Mouse (Mus musculus): ENCODE measurements around the gene Gm26661.

The Gm26661 gene

GRCm38 (mm10) chr14:7791532-7792159, at the start of gene Gm26661:
Gene Gm26661 (plus strand): TSS chr14:7791587.
- peak; percentile 42 for DNase-seq

DNA sequence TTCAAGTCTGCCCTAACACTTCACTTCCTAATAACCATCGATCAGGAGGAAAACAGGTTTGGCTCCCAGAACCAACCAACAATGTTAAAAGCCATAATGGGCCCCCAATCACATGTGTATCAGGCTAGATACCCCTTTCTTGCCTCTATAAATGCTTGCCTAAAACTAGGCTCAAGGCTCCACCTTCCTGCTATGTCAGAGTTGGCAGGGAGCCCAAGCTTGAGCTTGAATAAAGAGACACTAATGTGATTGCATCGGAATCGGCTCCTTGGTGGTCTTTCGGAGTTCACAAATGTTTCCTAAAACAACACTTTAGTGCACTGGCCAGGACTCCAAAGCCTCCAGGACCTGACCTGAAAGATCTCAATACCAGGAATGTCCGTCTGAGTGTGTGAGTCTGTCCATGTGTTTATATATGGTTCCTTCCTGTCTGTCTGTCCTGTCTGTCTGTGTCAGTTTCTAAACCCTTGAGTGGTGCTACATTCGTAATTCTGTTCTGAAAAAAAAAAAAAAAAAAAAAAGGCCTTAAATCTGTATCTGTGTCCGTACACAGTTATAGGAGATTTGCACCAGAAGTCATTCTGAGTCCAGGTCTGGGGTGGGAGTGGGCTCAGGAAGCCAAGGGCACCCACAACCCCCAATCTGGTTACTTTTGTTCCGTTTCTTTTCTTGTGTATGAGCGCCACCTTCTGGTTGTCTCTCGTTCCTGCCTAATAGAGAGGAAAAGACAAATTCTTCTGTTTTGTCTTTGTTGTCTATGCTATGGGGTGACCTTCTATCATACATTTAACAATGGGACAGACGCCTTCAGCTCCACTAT, 42.2 kb upstream of the Gm26661 start:
- peak; percentile 58 for DNase-seq

GRCm38 (mm10) chr14:7749764-7750089, 41.7 kb upstream of the Gm26661 start:
- DNase-seq = peak; percentile 20

- peak; percentile 88 for DNase-seq
These were observed 25.6 kb upstream of the Gm26661 start for GRCm38 (mm10) chr14:7765569-7766314.

GRCm38 (mm10) chr14:7773714-7774389, 17.5 kb upstream of the Gm26661 start:
- DNase-seq = peak; percentile 38

- DNase-seq = no peak
These were observed 5.3 kb upstream of the Gm26661 start for GRCm38 (mm10) chr14:7786073-7786472.

DNA sequence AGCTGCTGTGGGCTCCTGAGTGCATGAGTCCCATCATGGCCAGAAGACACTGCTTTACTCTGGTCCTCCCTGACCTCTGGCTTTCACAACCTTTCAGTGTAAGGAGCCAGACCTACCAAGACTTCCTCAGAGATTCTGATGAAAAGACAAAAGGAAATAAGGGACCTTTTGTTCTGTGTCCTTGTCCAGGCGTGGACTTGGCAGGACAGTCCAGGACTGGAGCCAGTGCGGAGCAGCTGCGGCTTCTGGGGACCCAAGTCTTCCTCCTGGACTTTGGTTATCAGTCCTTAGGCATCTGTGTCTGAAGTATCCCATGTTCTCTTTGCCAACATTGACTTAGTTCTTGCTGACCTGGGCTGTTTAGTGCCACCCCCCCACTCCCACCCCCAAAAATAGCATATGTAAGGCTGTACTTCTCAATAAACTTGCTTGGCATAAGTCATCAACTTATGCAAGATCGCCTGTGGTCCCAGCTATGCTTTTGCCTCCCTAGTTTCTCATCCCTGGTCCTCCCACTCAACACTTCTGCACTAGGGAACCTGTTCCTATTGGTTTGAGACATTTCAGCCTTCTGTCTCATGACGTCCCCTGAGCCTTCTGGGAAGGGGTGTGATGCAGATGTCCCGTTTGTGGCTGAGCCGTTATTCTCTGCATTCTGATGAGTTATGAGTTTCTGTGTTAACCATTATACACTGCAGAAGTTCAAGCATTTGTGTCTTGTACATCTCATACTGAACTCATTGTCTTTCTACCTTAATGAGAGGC, 1.9 kb upstream of the Gm26661 start:
- DNase-seq = no peak

DNA sequence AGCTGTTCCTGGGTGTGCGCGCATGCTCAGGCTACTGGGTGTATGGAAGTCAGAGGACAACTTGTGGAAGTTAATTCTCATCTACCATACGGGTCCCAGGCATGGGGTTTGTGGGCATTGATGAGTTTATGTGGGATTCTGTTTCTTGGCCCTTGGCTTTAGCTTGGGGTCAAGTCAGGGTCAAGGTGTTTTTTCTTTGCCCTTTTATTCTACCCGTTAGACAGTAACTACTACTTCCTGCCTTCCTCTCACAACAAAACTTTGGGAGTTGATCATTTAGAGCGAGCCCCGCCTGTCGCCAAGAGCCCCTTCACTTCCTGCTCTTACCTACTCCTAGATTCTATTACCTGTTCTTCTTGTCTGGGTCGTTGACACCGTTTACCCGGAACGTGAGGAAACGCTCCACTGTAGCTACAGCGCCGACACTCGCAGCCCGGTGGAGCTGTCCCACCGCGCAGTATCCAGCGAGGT, 291 bp upstream of the Gm26661 start:
- DNase-seq = no peak

DNA sequence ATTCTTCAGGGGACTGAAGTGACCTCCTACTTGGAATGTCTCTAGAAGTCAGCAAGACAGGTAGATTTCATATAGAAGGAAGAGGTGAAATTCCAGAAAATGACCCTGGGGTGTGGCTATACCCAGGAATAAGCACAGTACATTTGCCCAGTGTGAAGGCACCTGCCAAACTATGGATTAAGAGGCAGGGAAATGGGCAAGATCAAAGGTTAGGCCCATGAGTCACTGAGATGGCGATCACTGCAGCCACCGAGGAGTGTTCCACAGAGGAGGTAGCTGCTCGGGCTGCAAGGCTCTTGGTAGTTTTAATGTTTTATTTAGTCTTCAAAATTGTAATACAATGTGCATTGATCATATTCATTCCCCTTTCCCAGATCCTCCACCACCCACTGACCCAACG, 4.6 kb downstream of the Gm26661 start:
- DNase-seq = no peak

DNA sequence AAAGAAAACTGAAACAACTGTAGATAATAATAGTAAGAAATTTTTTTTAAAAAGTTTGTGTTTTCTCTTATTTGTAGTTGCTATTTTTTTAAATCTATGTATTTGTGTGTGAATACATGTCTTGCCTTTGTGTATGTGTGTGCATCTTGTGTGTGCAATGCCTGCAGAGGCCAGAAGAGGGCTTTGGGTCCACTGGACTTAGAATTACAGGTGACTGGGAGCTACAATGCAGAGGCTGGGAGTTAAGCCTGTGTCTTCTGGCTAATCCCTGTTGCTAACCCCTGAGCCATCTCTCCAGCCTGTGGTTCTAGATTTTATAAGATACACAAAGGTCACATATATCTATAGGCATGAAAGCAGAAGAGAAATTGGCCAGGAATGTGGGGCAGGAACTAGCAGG, 9.2 kb downstream of the Gm26661 start:
- DNase-seq = no peak

GRCm38 (mm10) chr14:7801831-7802230, 10.4 kb downstream of the Gm26661 start:
- peak; percentile 48 for DNase-seq

DNA sequence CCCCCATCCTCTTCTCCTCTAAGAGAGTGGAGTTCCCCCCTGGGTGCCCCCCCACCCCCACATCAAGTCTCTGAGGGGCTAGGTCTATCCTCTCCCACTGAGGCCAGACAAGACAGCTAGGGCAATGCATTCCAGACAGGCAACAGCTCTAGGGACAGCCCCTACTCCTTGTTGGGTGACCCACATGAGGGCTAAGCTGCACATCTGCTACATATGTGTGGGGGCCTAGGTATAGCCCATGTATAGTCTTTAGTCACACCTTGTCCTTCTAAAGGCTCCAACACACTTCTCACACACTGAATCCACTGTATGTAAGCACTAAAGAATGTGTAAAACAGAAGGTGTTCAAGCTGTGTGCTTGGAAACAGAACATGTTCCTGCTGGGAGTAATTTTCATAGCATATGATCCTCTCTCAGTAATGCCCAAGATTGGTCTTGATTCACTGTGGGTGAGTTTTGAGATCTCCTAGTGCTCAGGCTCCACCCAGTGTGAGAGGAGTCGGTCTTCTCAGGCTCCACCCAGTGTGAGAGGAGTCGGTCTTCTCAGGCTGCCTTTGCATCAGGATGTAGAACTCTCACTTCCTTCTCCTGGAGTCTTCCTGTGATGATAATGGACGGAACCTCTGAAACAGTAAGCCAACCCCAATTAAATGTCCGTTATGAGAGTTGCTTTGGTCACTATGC, 12.6 kb downstream of the Gm26661 start:
- no peak for DNase-seq

DNA sequence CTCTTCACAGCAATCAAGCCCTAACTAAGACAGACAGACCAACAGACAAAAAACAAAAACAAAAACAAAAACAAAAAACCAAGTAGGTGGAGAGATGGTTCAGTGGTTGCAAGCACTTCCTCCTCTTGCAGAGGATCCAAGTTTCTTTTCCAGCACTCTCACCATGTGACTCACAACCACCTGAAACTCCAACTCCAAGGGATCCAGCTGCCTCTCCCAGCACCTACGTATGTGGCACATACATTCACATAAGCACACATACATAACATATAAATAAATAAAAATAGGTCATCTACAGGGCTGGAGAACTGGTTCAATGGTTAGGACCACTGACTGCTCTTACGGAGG, 13.1 kb downstream of the Gm26661 start:
- no peak for DNase-seq

GRCm38 (mm10) chr14:7807711-7808110, 16.3 kb downstream of the Gm26661 start:
- DNase-seq = no peak

DNA sequence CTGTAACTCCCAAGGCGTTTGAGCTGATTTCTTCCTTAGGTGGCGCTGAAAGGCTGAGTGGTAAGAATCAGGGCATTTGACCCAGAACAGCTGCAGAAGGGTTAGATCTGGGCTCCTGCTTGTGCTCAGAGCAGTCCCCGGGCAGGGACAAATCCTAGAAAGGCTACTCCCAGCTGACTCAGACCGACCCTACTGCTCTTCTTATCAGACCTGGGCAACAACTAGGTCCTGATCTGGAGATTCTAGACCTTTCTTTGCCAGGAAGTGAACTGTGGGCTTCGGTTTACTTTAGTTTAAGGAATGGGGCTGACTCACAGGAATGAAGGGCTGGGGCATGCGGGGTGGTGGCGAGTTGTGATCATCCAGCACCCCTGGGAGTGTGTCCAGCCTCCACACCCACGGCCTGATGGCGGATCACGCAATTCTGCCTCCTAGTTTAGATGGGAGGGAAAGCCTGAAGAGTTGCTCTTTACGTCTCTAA, 17.2 kb downstream of the Gm26661 start:
- DNase-seq = no peak

DNA sequence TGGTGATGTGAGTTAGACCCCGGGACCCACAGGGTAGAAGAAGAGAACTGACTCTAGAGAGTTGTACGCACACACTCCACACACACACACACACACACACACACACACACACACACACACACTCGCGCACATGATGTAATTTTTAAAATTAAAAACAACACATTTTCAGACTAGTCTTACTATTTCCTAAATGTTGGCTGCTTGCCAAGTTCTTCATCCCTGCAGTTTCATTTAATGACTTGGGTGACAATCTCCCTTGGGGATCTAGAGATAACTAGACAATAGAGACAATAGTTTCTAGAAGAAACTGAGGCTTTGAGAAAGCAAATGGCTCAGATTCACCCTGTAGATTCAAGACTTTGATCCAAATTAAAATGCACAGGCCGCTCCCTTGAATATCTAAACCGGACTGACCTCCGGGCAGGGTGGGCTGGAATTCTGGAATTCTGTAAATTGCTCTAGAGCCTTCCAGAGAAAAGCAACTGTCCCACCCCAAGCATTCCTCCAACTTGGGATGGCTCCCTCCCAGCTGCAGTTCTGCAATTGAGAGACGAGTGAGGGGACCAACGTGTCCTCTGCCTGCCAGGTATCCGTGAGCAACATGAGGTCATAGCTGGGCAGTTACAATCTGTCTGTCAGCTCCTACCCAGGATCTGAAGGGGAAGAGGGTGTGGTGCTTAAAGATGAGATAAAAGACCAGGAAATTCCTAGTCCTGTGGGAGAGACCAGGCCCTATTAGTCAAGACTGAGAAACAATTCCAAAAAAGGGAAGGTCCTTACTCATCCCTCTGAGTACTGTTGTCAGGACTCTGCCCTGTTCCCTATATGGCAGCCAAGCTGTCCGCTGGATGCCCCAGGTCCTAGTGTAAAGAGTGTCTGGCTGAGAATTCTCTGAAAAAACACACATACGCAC, 17.9 kb downstream of the Gm26661 start:
- DNase-seq = no peak

DNA sequence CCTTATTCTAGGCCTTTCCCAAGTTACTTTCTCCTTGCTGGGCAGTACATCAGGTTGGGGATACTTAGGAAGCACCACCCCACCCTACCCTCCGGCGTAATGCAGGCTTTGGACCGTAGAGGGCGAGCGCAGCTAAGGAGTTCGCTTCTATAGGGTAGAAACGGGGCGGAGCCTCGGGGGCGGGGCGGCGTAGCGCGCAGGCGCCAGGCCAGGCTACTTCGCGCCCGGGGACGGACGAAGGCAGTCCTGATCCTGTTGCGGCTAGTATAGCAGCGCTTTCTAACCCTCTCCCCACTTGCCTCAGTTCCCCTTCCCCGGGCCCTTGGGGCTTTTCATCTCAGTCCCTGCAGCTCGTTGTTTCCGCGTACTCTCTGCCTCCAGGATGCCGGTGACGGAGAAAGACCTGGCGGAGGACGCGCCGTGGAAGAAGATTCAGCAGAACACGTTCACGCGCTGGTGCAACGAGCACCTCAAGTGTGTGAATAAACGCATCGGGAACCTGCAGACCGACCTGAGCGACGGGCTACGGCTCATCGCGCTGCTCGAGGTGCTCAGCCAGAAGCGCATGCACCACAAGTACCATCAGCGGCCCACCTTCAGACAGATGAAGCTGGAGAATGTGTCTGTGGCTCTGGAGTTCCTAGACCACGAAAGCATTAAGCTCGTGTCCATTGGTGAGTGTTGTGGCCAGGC, 26.5 kb downstream of the Gm26661 start, which contains the start of gene Flnb:
TSS of gene Flnb (plus strand) at position 188 of the 693 bp plus-strand sequence.
- peak; percentile 98 for DNase-seq

GRCm38 (mm10) chr14:7818463-7819121, 27.2 kb downstream of the Gm26661 start:
- DNase-seq = peak; percentile 15

DNA sequence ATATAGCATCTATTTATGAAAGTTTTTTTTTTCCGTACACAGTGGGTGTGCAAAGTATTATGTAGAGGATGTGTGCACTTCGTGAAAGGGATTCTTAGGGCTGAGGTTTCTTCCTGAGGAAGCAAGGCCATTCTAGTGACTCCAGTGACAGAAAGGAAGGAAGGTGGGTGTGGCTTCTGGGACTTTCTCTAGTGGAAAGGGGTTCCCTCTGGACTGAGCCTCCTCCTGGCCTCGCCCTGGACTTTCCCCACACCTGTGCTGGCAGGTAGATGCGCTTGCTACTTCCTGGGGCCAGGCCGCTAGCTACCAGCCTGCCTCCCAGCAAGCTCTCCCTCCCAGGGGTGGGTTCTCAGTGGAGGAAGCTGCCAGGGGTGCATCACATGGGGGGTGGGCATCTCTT, 28.1 kb downstream of the Gm26661 start:
- no peak for DNase-seq

Data from right cerebral cortex, postnatal 14 days (tissue).